Mouse (Mus musculus) adipose tissue, adult 10 weeks (tissue): Measurements from ENCODE around the gene Tfip11. TPM values are rescaled to one million over a fixed set of nuclear protein-coding genes. Genes with fewer than 3 reads are reported as not detected.

Source experiments
- polyA plus RNA-seq: library from polyadenylated mRNA; stranded (reverse); fragments of 350-450 nt; fragmentation: Illumina TruSeq; extraction: RNeasy Lipid Tissue Mini Kit (QIAGEN cat#74804); gene quantifications from one replicate; pipeline ENCODE4 v1.2.3, GENCODE M21; 2014; ENCODE audit warnings: low read depth, low replicate concordance

Gene Tfip11
- polyA plus RNA-seq, result 20.0 TPM

DNA sequence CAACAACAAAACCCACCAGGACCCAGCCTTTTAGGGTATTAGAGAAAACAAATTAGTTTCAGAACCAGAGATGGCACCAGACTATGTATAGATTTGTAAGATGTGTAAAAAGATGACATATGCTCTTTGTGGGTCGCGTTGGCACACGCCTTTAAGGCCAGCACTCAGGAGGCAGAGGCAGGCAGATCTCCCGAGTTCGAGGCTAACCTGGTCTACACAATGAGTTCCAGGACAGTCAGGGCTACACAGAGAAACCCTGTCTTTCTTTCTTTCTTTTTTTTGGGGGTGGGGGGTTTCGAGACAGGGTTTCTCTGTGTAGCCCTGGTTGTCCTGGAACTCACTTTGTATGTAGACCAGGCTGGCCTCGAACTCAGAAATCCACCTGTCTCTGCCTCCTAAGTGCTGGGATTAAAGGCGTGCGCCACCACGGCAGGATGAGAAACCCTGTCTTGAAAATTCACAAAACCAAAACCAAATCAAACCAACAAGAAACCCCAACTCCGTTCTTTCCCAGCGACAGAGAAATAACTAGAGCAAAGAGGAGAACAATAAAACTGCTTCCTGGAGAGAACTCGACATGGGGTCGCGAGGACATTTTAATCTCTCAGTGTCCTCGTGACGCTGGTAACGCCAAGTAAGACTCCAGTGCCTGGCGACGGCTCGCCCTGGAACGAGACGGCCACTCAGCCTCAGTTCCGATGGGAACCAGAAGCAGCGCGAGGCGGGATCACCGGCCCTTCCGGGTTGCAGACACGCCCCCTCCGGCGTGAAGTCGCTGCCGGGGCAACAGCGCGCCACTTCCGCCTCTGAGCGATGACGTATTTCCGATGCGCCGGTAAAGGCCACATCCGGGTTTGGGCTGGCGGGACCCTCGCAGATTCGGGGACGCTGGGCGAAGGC, at the start of gene Tfip11:
Tfip11 (plus strand) TSS at position 813 of the 900 bp plus-strand sequence.

DNA sequence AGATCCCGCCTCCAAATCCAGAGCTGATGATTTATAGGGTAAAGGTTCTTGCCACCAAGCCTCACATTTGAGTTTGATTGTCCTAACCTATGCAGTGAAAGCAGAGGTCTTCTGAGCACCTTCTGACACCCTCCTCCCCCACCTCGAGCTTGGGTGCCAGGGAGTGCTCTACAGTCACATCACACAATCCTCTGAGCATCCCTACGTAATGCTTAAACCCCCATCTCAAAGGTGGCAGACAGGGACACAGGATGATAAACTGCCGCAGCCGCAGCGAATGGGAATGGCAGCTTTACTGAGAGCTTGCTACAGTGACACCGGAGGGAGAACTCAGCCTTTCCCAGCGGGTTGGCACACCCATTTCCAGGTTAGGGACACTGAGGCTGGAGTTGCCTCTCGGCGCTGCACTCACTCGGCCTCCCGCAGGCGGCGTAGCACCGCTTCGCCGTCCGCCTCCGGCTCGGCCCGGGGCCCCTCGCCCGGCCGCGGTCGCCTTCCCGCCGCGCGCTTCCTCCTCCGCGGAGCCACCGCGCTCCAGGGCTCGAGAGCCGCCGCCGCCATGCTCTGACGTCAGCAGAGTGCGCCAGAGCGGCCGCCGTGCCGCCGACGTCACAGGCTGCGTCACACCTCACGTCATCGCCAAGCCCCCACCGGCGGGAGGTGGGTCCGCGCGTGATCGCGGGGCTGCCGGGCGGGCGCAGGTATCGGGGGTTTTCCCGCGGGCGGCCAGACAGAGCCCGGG, 16.5 kb downstream of the Tfip11 start, which contains the start of the genes Srrd and Hps4:
Srrd (minus strand) TSS at position 578 of the 742 bp plus-strand sequence.
Hps4 (plus strand) TSS at position 621 of the 742 bp plus-strand sequence.

DNA sequence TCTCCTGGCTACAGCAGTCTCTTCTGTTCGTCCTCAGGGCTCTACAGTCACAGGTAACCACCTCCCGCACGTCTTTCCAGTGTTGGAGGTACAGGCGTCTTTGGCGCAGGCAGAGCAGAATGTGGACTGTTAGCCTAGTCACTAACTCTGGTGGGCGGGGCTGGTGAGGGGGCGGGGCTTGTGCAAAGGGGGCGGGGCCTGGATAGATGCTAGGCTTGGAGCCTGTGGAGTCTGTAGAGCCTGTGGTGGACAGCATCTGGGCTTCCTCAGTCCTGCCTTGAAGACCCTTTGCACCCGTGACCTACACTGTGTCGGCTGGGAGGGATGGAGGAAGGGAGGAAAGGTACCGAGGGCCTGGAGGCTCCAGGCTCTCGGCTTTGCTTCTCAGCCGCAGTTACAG, 29.8 kb downstream of the Tfip11 start, which contains the start of gene Gm6583:
Gm6583 (minus strand) TSS at position 124 of the 400 bp plus-strand sequence.

Other genes with a start within 250 kb of the Tfip11 start
- 244 TPM for gene Cryba4, start 73.8 kb upstream of the Tfip11 start, polyA plus RNA-seq
- 10.4 TPM for gene Crybb1, start 70.5 kb upstream of the Tfip11 start, polyA plus RNA-seq
- 242 TPM for gene Tpst2, start 49.7 kb upstream of the Tfip11 start, polyA plus RNA-seq
- 16.5 TPM for gene Srrd, start 16.7 kb downstream of the Tfip11 start, polyA plus RNA-seq
- gene Hps4, start 16.7 kb downstream of the Tfip11 start, polyA plus RNA-seq, result 15.9 TPM
- gene Gm6583, start 29.7 kb downstream of the Tfip11 start, polyA plus RNA-seq, result 0.26 TPM
- gene Asphd2, start 68.5 kb downstream of the Tfip11 start, polyA plus RNA-seq, result 0.88 TPM
- gene Gm6588, start 123.1 kb downstream of the Tfip11 start, polyA plus RNA-seq, result 0.42 TPM